Mouse (Mus musculus): ENCODE data around the gene Gm19935. TPM values are rescaled to one million over a fixed set of nuclear protein-coding genes. Genes with fewer than 3 reads are reported as not detected.
A peak's percentile ranks its signal among the peaks of the same experiment; 100 is the strongest.

Gene Gm19935
- polyA plus RNA-seq (2015; fragmentation: Nextera tagmentation; extraction: Ambion mirVana) = 0.23 and 0.65 TPM in 2 replicates

GRCm38 (mm10) chr8:90817293-90817692 lies at the start of gene Gm19935:
TSS of gene Gm19935 (minus strand) at chr8:90817393.
- H3K27ac ChIP-seq = no peak within 1 kb of the TSS
- no peak for ATAC-seq (replicated peaks)
- WGBS = 83% methylated on average over 2 of the region's 2 CpGs

GRCm38 (mm10) chr8:90862038-90862437 lies 44.8 kb upstream of the Gm19935 start:
- WGBS = 3% methylated on average over 9 of the region's 9 CpGs

More at GRCm38 (mm10) chr8:90817293-90817692, at the start of gene Gm19935:
- Histone ChIP-seq H3K4me1 (peaks cover 10% of the 10 kb centered on the region; the same call in 1 of the 2 replicates), H3K4me3 (no peak within 1 kb of the TSS), H3K27me3 (replicated peaks) (no peaks in the 10 kb centered on the region), H3K9me3 (no peaks in the 10 kb centered on the region), H3K36me3 (replicated peaks) (no peaks in the 10 kb centered on the region), H3K4me2 (no peak within 1 kb of the TSS), H3K9ac (no peak within 1 kb of the TSS)

GRCm38 (mm10) chr8:90861266-90861944 lies 44.2 kb upstream of the Gm19935 start:
- Histone ChIP-seq H3K27me3 (replicated peaks) (no peaks in the 10 kb centered on the region), H3K4me2 (peak overlapping the region; percentile 13; the same call in 1 of the 2 replicates), H3K4me1 (peaks cover 21% of the 10 kb centered on the region), H3K4me3 (no peak overlapping the region), H3K36me3 (replicated peaks) (no peaks in the 10 kb centered on the region), H3K9me3 (no peaks in the 10 kb centered on the region), H3K9ac (no peak overlapping the region), H3K27ac (peak overlapping the region; percentile 70)
- WGBS = 6% methylated on average over 9 of the region's 9 CpGs
- peak; percentile 62; the same call in 1 of the 2 replicates for ATAC-seq (replicated peaks)

More at GRCm38 (mm10) chr8:90862038-90862437, 44.8 kb upstream of the Gm19935 start:
- H3K36me3 ChIP-seq (replicated peaks) = no peaks in the 10 kb centered on the region
- H3K9me3 ChIP-seq = no peaks in the 10 kb centered on the region
- H3K4me1 ChIP-seq = peaks cover 21% of the 10 kb centered on the region
- H3K4me2 ChIP-seq = peak overlapping the region; percentile 13; the same call in 1 of the 2 replicates
- no peaks in the 10 kb centered on the region for H3K27me3 ChIP-seq (replicated peaks)
- no peak overlapping the region for H3K9ac ChIP-seq
- H3K27ac ChIP-seq = peak overlapping the region; percentile 70
- ATAC-seq (replicated peaks) = peak; percentile 88
- H3K4me3 ChIP-seq = no peak overlapping the region

GRCm38 (mm10) chr8:90858071-90858470 lies 40.9 kb upstream of the Gm19935 start:
- WGBS = 92% methylated on average over 2 of the region's 2 CpGs
- Histone ChIP-seq H3K4me1 (peaks cover 35% of the 10 kb centered on the region), H3K27me3 (replicated peaks) (no peaks in the 10 kb centered on the region), H3K4me2 (no peak overlapping the region), H3K9me3 (no peaks in the 10 kb centered on the region), H3K4me3 (no peak overlapping the region), H3K36me3 (replicated peaks) (no peaks in the 10 kb centered on the region), H3K27ac (no peak overlapping the region), H3K9ac (no peak overlapping the region)
- no peak for ATAC-seq (replicated peaks)

- no peak overlapping the region for H3K27ac ChIP-seq
- 24% methylated on average over 1 of the region's 1 CpGs for WGBS
- no peaks in the 10 kb centered on the region for H3K9me3 ChIP-seq
- ATAC-seq (replicated peaks) = no peak
- H3K4me1 ChIP-seq = peaks cover 28% of the 10 kb centered on the region
- H3K4me3 ChIP-seq = no peak overlapping the region
- no peaks in the 10 kb centered on the region for H3K36me3 ChIP-seq (replicated peaks)
- no peak overlapping the region for H3K4me2 ChIP-seq
- H3K27me3 ChIP-seq (replicated peaks) = no peaks in the 10 kb centered on the region
- H3K9ac ChIP-seq = no peak overlapping the region
These were observed 39.8 kb upstream of the Gm19935 start for GRCm38 (mm10) chr8:90856952-90857351.

GRCm38 (mm10) chr8:90856171-90856570 lies 39.0 kb upstream of the Gm19935 start:
- no peaks in the 10 kb centered on the region for H3K9me3 ChIP-seq
- H3K4me3 ChIP-seq = no peak overlapping the region
- no peaks in the 10 kb centered on the region for H3K27me3 ChIP-seq (replicated peaks)
- no peak for ATAC-seq (replicated peaks)
- no peaks in the 10 kb centered on the region for H3K36me3 ChIP-seq (replicated peaks)
- H3K27ac ChIP-seq = no peak overlapping the region
- H3K4me2 ChIP-seq = no peak overlapping the region
- H3K4me1 ChIP-seq = peaks cover 20% of the 10 kb centered on the region
- H3K9ac ChIP-seq = no peak overlapping the region
- 90% methylated on average over 3 of the region's 3 CpGs for WGBS

GRCm38 (mm10) chr8:90854671-90855161 lies 37.5 kb upstream of the Gm19935 start:
- H3K4me3 ChIP-seq = no peak overlapping the region
- no peak overlapping the region for H3K9ac ChIP-seq
- ATAC-seq (replicated peaks) = peak; percentile 60; the same call in 1 of the 2 replicates
- WGBS = 11% methylated on average over 10 of the region's 10 CpGs
- peak overlapping the region; percentile 58 for H3K27ac ChIP-seq
- no peaks in the 10 kb centered on the region for H3K36me3 ChIP-seq (replicated peaks)
- H3K4me1 ChIP-seq = peaks cover 24% of the 10 kb centered on the region
- H3K4me2 ChIP-seq = peak overlapping the region; percentile 28
- no peaks in the 10 kb centered on the region for H3K27me3 ChIP-seq (replicated peaks)
- no peaks in the 10 kb centered on the region for H3K9me3 ChIP-seq

GRCm38 (mm10) chr8:90853971-90854670 lies 36.9 kb upstream of the Gm19935 start:
- no peaks in the 10 kb centered on the region for H3K9me3 ChIP-seq
- peak overlapping the region; percentile 28 for H3K4me2 ChIP-seq
- peak; percentile 44; the same call in 1 of the 2 replicates for ATAC-seq (replicated peaks)
- H3K4me1 ChIP-seq = peaks cover 25% of the 10 kb centered on the region
- H3K9ac ChIP-seq = no peak overlapping the region
- no peak overlapping the region for H3K4me3 ChIP-seq
- H3K36me3 ChIP-seq (replicated peaks) = no peaks in the 10 kb centered on the region
- H3K27ac ChIP-seq = peak overlapping the region; percentile 58
- WGBS = 48% methylated on average over 9 of the region's 9 CpGs
- H3K27me3 ChIP-seq (replicated peaks) = no peaks in the 10 kb centered on the region

- no peak overlapping the region for H3K27ac ChIP-seq
- H3K36me3 ChIP-seq (replicated peaks) = no peaks in the 10 kb centered on the region
- H3K9ac ChIP-seq = no peak overlapping the region
- H3K4me2 ChIP-seq = no peak overlapping the region
- no peaks in the 10 kb centered on the region for H3K27me3 ChIP-seq (replicated peaks)
- H3K9me3 ChIP-seq = no peaks in the 10 kb centered on the region
- no peak for ATAC-seq (replicated peaks)
- H3K4me3 ChIP-seq = no peak overlapping the region
- peaks cover 26% of the 10 kb centered on the region for H3K4me1 ChIP-seq
- 51% methylated on average over 8 of the region's 8 CpGs for WGBS
These were observed 34.4 kb upstream of the Gm19935 start for GRCm38 (mm10) chr8:90851544-90851943.

- H3K27ac ChIP-seq = peak overlapping the region; percentile 71
- H3K4me1 ChIP-seq = peaks cover 20% of the 10 kb centered on the region
- H3K36me3 ChIP-seq (replicated peaks) = no peaks in the 10 kb centered on the region
- no peaks in the 10 kb centered on the region for H3K27me3 ChIP-seq (replicated peaks)
- ATAC-seq (replicated peaks) = peak; percentile 77
- WGBS = 39% methylated on average over 11 of the region's 11 CpGs
- no peak overlapping the region for H3K4me3 ChIP-seq
- H3K9ac ChIP-seq = no peak overlapping the region
- H3K9me3 ChIP-seq = no peaks in the 10 kb centered on the region
- peak overlapping the region; percentile 14; the same call in 1 of the 2 replicates for H3K4me2 ChIP-seq
These were observed 32.4 kb upstream of the Gm19935 start for GRCm38 (mm10) chr8:90849462-90850050.

- H3K9ac ChIP-seq = no peak overlapping the region
- ATAC-seq (replicated peaks) = no peak
- WGBS = 91% methylated on average over 7 of the region's 7 CpGs
These were observed 30.8 kb upstream of the Gm19935 start for GRCm38 (mm10) chr8:90847980-90848379.

More at GRCm38 (mm10) chr8:90847980-90848379, 30.8 kb upstream of the Gm19935 start:
- Histone ChIP-seq H3K36me3 (replicated peaks) (no peaks in the 10 kb centered on the region), H3K27ac (no peak overlapping the region), H3K4me1 (peaks cover 12% of the 10 kb centered on the region), H3K9me3 (no peaks in the 10 kb centered on the region), H3K4me3 (no peak overlapping the region), H3K27me3 (replicated peaks) (no peaks in the 10 kb centered on the region), H3K4me2 (no peak overlapping the region)

Measured in midbrain, embryonic 15.5 days (tissue).